Mouse (Mus musculus): ENCODE data around the gene Gcnt2. TPM values are rescaled to one million over a fixed set of nuclear protein-coding genes. Genes with fewer than 3 reads are reported as not detected.

Gene Gcnt2
- total RNA-seq, 1 experiment = 21.8 TPM

GRCm38 (mm10) chr13:40842141-40842540 is 17.4 kb upstream of the Gcnt2 start:
- TF ChIP-seq CHD2 (IDR thresholded peaks at IDR 0.05; ENCODE audit: low read depth, low read length) (no peak), HCFC1 (IDR thresholded peaks at IDR 0.05; ENCODE audit: borderline replicate concordance, insufficient read depth, low read length) (no peak), MAFK (IDR thresholded peaks at IDR 0.05; ENCODE audit: insufficient read depth, low read depth, low read length) (no peak), ZC3H11A (IDR thresholded peaks at IDR 0.05; ENCODE audit: borderline replicate concordance, low read depth, low read length) (no peak), ZNF384 (IDR thresholded peaks at IDR 0.05; ENCODE audit: low read depth, low read length) (no peak)
- in situ Hi-C loops (cut with MboI; ENCODE audit: low sequenced_read_pairs in 2 of 2, unreplicated experiment in 2 of 2) = loop anchor here (5.0 to 25.0 kb wide), 3 partner anchors 253 to 395 kb away; partner anchors contain the start of gene Smim13 (in 1 of the 2)
- DNase-seq (ENCODE audit: low read depth, low spot score) = no peak
- H3K9ac ChIP-seq (ENCODE audit: insufficient read depth, low read depth, low read length, poor library complexity, severe bottlenecking) = no peak overlapping the region
- H3K4me1 ChIP-seq (ENCODE audit: control insufficient read depth in 2 of 2, insufficient read depth in 2 of 2, low read length in 2 of 2, poor library complexity in 1 of 2) = no peaks in the 10 kb centered on the region
- H3K4me3 ChIP-seq (ENCODE audit: insufficient read depth in 1 of 2, low read depth in 1 of 2, low read length in 2 of 2, poor library complexity in 1 of 2, severe bottlenecking in 1 of 2) = no peak overlapping the region
- no peak overlapping the region for H3K27ac ChIP-seq (ENCODE audit: insufficient read depth, low read depth, low read length, poor library complexity, severe bottlenecking)
- no peaks in the 10 kb centered on the region for H3K9me3 ChIP-seq (ENCODE audit: control insufficient read depth, insufficient read depth, low read depth, low read length)
- no peaks in the 10 kb centered on the region for H3K36me3 ChIP-seq (ENCODE audit: control insufficient read depth, insufficient read depth, low read length, poor library complexity, severe bottlenecking)

GRCm38 (mm10) chr13:40843418-40844067 is 16.0 kb upstream of the Gcnt2 start:
- peak; percentile 97 for TF ChIP-seq ZC3H11A (IDR thresholded peaks at IDR 0.05; ENCODE audit: borderline replicate concordance, low read depth, low read length)
- no peak for TF ChIP-seq MAFK (IDR thresholded peaks at IDR 0.05; ENCODE audit: insufficient read depth, low read depth, low read length)
- Histone ChIP-seq H3K9ac (ENCODE audit: insufficient read depth, low read depth, low read length, poor library complexity, severe bottlenecking) (no peak overlapping the region), H3K9me3 (ENCODE audit: control insufficient read depth, insufficient read depth, low read depth, low read length) (no peaks in the 10 kb centered on the region), H3K36me3 (ENCODE audit: control insufficient read depth, insufficient read depth, low read length, poor library complexity, severe bottlenecking) (no peaks in the 10 kb centered on the region), H3K27ac (ENCODE audit: insufficient read depth, low read depth, low read length, poor library complexity, severe bottlenecking) (no peak overlapping the region), H3K4me1 (ENCODE audit: control insufficient read depth in 2 of 2, insufficient read depth in 2 of 2, low read length in 2 of 2, poor library complexity in 1 of 2) (peaks cover 0 to 2% of the 10 kb centered on the region in 2 experiments; a peak in 1 of 4 replicates), H3K4me3 (ENCODE audit: insufficient read depth in 1 of 2, low read depth in 1 of 2, low read length in 2 of 2, poor library complexity in 1 of 2, severe bottlenecking in 1 of 2) (no peak overlapping the region)
- in situ Hi-C loops (cut with MboI; ENCODE audit: low sequenced_read_pairs in 2 of 2, unreplicated experiment in 2 of 2) = loop anchor here (5.0 to 25.0 kb wide), 3 partner anchors 251 to 394 kb away; partner anchors contain the start of gene Smim13 (in 1 of the 2)
- DNase-seq (ENCODE audit: low read depth, low spot score) = peak; percentile 73

DNA sequence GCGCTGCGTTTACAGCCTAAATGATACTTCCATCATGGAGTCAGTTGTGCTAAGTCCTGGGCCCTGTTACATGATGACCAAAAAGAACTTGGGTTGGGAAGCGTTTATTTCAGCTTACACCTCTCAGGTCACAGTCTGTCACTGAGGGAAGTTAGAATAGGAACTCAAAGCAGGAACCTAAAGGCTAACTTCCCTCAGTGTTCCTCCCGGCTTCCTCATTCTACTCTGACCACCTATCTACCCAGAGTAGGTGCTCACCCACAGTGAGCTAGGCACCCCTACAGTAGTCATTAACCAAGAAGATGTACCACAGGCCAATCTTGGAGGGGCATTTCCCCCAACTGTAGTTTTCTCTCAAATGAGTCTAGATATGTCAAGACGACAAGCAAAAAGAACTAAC is 15.4 kb upstream of the Gcnt2 start:
- no peak for DNase-seq (ENCODE audit: low read depth, low spot score)
- no peaks in the 10 kb centered on the region for H3K9me3 ChIP-seq (ENCODE audit: control insufficient read depth, insufficient read depth, low read depth, low read length)
- TF ChIP-seq ZC3H11A (IDR thresholded peaks at IDR 0.05; ENCODE audit: borderline replicate concordance, low read depth, low read length) (no peak), CHD2 (IDR thresholded peaks at IDR 0.05; ENCODE audit: low read depth, low read length) (no peak), ZNF384 (IDR thresholded peaks at IDR 0.05; ENCODE audit: low read depth, low read length) (no peak), MAFK (IDR thresholded peaks at IDR 0.05; ENCODE audit: insufficient read depth, low read depth, low read length) (no peak), HCFC1 (IDR thresholded peaks at IDR 0.05; ENCODE audit: borderline replicate concordance, insufficient read depth, low read length) (no peak)
- H3K4me1 ChIP-seq (ENCODE audit: control insufficient read depth in 2 of 2, insufficient read depth in 2 of 2, low read length in 2 of 2, poor library complexity in 1 of 2) = peaks cover 0 to 4% of the 10 kb centered on the region in 2 experiments; a peak in 1 of 4 replicates
- no peaks in the 10 kb centered on the region for H3K36me3 ChIP-seq (ENCODE audit: control insufficient read depth, insufficient read depth, low read length, poor library complexity, severe bottlenecking)
- no peak overlapping the region for H3K4me3 ChIP-seq (ENCODE audit: insufficient read depth in 1 of 2, low read depth in 1 of 2, low read length in 2 of 2, poor library complexity in 1 of 2, severe bottlenecking in 1 of 2)
- H3K9ac ChIP-seq (ENCODE audit: insufficient read depth, low read depth, low read length, poor library complexity, severe bottlenecking) = no peak overlapping the region
- H3K27ac ChIP-seq (ENCODE audit: insufficient read depth, low read depth, low read length, poor library complexity, severe bottlenecking) = no peak overlapping the region
- in situ Hi-C loops (cut with MboI; ENCODE audit: low sequenced_read_pairs in 2 of 2, unreplicated experiment in 2 of 2) = loop anchor here (5.0 to 25.0 kb wide), 3 partner anchors 251 to 393 kb away; partner anchors contain the start of gene Smim13 (in 1 of the 2)

DNA sequence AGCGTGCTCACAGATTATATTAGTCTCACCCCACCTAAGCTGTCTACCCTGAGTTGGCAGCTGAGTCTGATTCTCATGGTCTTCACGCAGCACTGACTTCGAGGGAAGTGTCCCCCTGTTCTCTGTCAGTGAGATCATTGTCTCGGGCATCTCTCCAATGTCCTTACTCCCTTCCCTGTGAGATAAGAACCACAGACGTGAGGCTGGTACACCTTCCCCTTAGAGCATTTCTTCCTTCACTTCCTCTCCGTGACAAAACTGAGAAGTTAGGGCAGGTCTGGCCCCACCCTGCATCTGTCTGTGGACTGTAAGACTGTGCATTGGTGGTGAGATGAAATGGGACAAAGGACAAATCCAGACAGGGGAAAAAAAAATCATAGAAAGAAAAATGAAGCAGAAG is 13.6 kb upstream of the Gcnt2 start:
- Histone ChIP-seq H3K36me3 (ENCODE audit: control insufficient read depth, insufficient read depth, low read length, poor library complexity, severe bottlenecking) (no peaks in the 10 kb centered on the region), H3K27ac (ENCODE audit: insufficient read depth, low read depth, low read length, poor library complexity, severe bottlenecking) (no peak overlapping the region), H3K9ac (ENCODE audit: insufficient read depth, low read depth, low read length, poor library complexity, severe bottlenecking) (no peak overlapping the region), H3K4me1 (ENCODE audit: control insufficient read depth in 2 of 2, insufficient read depth in 2 of 2, low read length in 2 of 2, poor library complexity in 1 of 2) (peaks cover 0 to 6% of the 10 kb centered on the region in 2 experiments; a peak in 1 of 4 replicates), H3K9me3 (ENCODE audit: control insufficient read depth, insufficient read depth, low read depth, low read length) (no peaks in the 10 kb centered on the region), H3K4me3 (ENCODE audit: insufficient read depth in 1 of 2, low read depth in 1 of 2, low read length in 2 of 2, poor library complexity in 1 of 2, severe bottlenecking in 1 of 2) (no peak overlapping the region)
- no peak for TF ChIP-seq MAFK (IDR thresholded peaks at IDR 0.05; ENCODE audit: insufficient read depth, low read depth, low read length)
- TF ChIP-seq ZNF384 (IDR thresholded peaks at IDR 0.05; ENCODE audit: low read depth, low read length) = no peak
- in situ Hi-C loops (cut with MboI; ENCODE audit: low sequenced_read_pairs in 2 of 2, unreplicated experiment in 2 of 2) = loop anchor here (10.0 to 25.0 kb wide), 2 partner anchors 249 to 391 kb away; partner anchors contain the start of gene Smim13 (in 1 of the 2)
- DNase-seq (ENCODE audit: low read depth, low spot score) = no peak
